Mouse (Mus musculus): Measurements from ENCODE around the gene Agps. TPM values are rescaled to one million over a fixed set of nuclear protein-coding genes. Genes with fewer than 3 reads are reported as not detected.

Agps gene
- polyA plus RNA-seq (2015; fragmentation: Nextera tagmentation; extraction: Ambion mirVana), result 14.1 and 15.8 TPM in 2 replicates

DNA sequence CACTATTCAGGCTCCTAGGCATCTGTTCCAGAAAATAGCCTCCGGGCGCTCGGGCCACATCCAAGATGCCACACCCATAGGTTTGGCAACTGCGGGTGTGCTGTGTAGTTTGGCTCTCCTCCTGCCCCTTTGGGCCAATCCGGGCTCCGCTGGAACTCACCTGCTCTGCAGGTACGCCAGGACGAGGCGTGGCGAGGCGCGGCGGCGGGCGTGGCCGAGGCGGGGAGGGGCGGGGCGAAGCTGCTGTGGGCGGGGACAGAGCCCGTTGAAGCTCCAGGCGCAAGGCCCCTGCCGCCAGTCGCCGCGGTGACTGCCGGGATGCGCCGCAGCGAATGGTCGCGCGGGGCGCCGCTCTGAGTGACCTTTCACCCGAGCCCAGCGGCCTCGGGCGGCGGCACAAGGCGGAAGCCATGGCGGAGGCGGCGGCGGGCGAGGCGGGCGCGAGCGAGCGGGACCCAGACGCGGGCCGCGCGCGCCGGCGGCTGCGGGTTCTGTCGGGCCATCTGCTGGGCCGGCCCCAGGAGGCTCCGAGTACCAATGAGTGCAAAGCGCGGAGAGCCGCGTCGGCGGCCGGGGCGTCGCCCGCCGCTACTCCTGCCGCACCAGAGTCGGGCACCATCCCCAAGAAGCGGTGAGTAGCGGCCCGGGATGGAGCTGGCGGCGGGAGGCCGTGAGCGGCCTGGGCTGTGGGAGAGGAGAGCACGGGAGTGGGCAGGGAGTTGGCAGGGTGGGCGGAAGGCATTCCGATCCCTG, at the start of gene Agps:
TSS of gene Agps (plus strand) at position 297 of the 753 bp plus-strand sequence.

DNA sequence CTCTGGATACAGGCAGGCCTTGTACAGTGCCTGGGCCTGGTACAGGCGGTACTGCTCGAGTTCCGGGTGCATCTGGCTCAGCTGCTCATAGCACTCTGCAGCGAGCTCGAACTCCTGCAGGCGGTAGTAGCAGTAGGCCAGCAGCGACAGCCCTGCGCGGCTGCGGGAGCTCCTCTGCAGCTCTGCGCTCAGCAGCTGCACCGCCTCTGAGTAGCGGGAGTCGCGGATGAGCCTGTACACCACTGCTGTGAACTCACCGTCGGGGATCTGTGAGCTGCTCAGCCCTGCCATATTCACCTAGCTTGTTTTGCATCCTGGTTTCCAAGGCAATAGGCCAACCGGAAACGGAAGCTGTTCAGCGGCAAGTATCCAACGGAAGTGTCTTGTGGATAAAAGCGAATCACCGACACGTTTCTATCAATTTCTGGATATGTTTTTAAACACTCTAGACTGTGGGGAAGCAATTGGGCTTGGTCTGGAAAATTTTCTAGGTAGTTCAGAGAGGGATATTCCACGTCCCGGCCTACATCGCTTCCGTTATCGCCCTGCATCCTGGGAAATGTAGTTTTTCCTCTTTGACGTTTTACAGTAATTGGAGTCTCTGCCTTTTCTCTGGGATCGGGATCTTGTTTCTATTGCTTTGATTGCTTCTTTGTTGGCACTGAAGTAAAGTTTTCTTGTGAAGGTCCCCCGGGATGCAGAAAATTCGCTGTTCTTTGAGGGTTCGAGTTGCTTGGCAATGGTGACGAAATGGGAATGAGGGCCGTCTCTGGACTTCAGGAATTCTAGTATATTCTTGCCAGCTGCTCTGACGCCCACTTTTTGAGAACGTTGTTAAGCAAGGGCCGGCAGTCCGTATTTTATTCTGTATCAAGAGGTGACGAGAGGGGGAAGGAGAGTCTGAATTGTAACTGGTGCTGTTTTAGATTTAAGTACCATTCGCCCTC, 106.4 kb downstream of the Agps start, which contains the start of gene Ttc30b:
TSS of gene Ttc30b (minus strand) at position 469 of the 947 bp plus-strand sequence.

DNA sequence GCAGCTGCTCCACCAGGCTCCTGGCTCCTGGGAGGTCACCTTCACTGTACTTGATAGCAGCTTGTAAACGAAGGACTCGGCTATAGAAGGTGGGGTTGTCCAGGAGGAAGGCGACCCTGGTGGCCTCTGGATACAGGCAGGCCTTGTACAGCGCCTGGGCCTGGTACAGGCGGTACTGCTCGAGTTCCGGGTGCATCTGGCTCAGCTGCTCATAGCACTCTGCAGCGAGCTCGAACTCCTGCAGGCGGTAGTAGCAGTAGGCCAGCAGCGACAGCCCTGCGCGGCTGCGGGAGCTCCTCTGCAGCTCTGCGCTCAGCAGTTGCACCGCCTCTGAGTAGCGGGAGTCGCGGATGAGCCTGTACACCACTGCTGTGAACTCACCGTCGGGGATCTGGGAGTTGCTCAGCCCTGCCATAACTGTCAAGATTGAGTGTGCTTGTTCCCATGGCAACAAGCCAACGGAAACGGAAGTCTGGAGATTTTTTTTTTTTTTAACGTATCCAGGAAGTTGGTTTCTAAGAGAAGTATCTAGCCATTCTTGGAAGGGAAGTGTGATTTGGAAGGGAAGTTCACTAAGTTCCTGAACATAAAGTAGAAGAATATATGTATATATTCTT, 145.9 kb downstream of the Agps start, which contains the start of gene Ttc30a2:
TSS of gene Ttc30a2 (minus strand) at position 419 of the 617 bp plus-strand sequence.

Other genes with a start within 250 kb of the Agps start
- gene Hnrnpa3, start 172.9 kb upstream of the Agps start, polyA plus RNA-seq (2015; fragmentation: Nextera tagmentation; extraction: Ambion mirVana), result 215 and 218 TPM in 2 replicates
- 54.0 and 54.8 TPM in 2 replicates for gene Nfe2l2, start 127.5 kb upstream of the Agps start, polyA plus RNA-seq (2015; fragmentation: Nextera tagmentation; extraction: Ambion mirVana)
- gene Ttc30b, start 106.4 kb downstream of the Agps start, polyA plus RNA-seq (2015; fragmentation: Nextera tagmentation; extraction: Ambion mirVana), result 2.2 and 3.0 TPM in 2 replicates
- 0.23 and 0.42 TPM in 2 replicates for gene Ttc30a2, start 146.0 kb downstream of the Agps start, polyA plus RNA-seq (2015; fragmentation: Nextera tagmentation; extraction: Ambion mirVana)
- 1.4 and 1.8 TPM in 2 replicates for gene Ttc30a1, start 149.8 kb downstream of the Agps start, polyA plus RNA-seq (2015; fragmentation: Nextera tagmentation; extraction: Ambion mirVana)